Mouse (Mus musculus) olfactory bulb, adult 2 months (tissue): ENCODE measurements at regions not wholly inside any gene's neighbourhood (a gene's known extent, or its start where the extent isn't known, plus 50 kb on each side); places are given as distances from the start of the nearest gene placed in this dataset.

Source experiments
- CTCF ChIP-seq: fragments of 200-500 bp; IDR thresholded peaks from 2 replicates; pipeline ENCODE4 v1.5.1; 2012; ENCODE audit warnings: low read depth, mild to moderate bottlenecking, low read length, moderate library complexity; ENCODE audit not compliant: insufficient read depth
- POLR2A ChIP-seq: fragments of 200-500 bp; IDR thresholded peaks from 2 replicates; pipeline ENCODE4 v1.6.1; 2012; ENCODE audit warnings: mild to moderate bottlenecking, low read depth, low read length, moderate library complexity; ENCODE audit not compliant: insufficient read depth

- no peak for TF ChIP-seq POLR2A
- no peak for TF ChIP-seq CTCF
Measured at GRCm38 (mm10) chr13:42498351-42498750, 182.1 kb upstream of the Phactr1 start.
